Mouse (Mus musculus) liver, postnatal 0 days (tissue): ENCODE data around the gene Mink1.

Source experiments
- CTCF ChIP-seq: sonication (generic); IDR thresholded peaks from 2 replicates; pipeline ENCODE4 v1.5.1; 2016; ENCODE audit warnings: antibody characterized with exemption, low read depth
- EP300 ChIP-seq: IDR thresholded peaks from 2 replicates; pipeline ENCODE4 v1.6.1; 2016; ENCODE audit warnings: antibody characterized with exemption, low read depth, mild to moderate bottlenecking

DNA sequence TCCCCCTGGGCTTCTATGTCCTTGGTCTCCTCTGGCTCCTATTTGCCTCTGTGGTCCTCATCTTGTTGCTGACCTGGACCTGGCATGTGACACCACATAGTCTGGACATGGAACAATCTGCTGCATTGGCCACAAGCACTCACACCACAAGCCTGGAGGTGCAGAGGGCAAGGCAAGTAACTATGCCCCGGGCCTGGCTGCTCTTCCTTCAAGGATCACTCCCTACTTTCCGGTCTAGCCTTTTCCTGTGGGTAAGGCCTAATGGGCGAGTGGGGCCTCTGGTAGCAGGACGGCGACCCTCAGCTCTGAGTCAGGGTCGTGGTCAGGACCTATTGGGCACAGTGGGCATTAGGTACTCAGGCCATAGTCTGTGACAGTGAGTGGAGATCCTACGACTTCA is 78.6 kb downstream of the Mink1 start:
- TF ChIP-seq EP300 (no peak), CTCF (no peak)
